Mouse (Mus musculus) stomach, embryonic 16.5 days (tissue): ENCODE data around the gene Nf2. TPM values are rescaled to one million over a fixed set of nuclear protein-coding genes. Genes with fewer than 3 reads are reported as not detected.

ENCODE experiments used
- ATAC-seq: fragments of 200-750 bp; cut with Nextera tagmentation; 2 replicates; pipeline ENCODE4 v1.8.0; 2017; ENCODE audit warnings: moderate number of reproducible peaks, moderate TSS enrichment; ENCODE audit not compliant: insufficient read depth, low FRiP score
- H3K27ac ChIP-seq: fragments of 300-500 bp; sonication (generic); 2 replicates; pipeline ENCODE4 v1.5.1; 2014; ENCODE audit warnings: low read length
- H3K27me3 ChIP-seq: fragments of 300-500 bp; sonication (generic); 2 replicates; pipeline ENCODE4 v1.6.1; 2014; ENCODE audit warnings: low read length, control low read depth, mixed read lengths; ENCODE audit not compliant: control insufficient read depth, insufficient read depth
- H3K36me3 ChIP-seq: fragments of 300-500 bp; sonication (generic); 2 replicates; pipeline ENCODE4 v1.6.1; 2014; ENCODE audit warnings: low read length; ENCODE audit not compliant: control insufficient read depth, insufficient read depth
- H3K4me1 ChIP-seq: fragments of 300-500 bp; sonication (generic); 2 replicates; pipeline ENCODE4 v1.6.1; 2014; ENCODE audit warnings: low read length, control low read depth, mixed read lengths; ENCODE audit not compliant: control insufficient read depth, insufficient read depth
- H3K4me2 ChIP-seq: fragments of 300-500 bp; sonication (generic); 2 replicates; pipeline ENCODE4 v1.6.1; 2014; ENCODE audit warnings: low read depth, low read length, mixed read lengths
- H3K4me3 ChIP-seq: fragments of 300-500 bp; sonication (generic); replicated peaks from 2 replicates; pipeline ENCODE4 v1.5.1; 2014; ENCODE audit warnings: mild to moderate bottlenecking, low read length
- H3K9ac ChIP-seq: fragments of 300-500 bp; sonication (generic); 2 replicates; pipeline ENCODE4 v1.6.1; 2014; ENCODE audit warnings: low read length
- H3K9me3 ChIP-seq: fragments of 300-500 bp; sonication (generic); replicated peaks from 2 replicates; pipeline ENCODE4 v1.6.1; 2016; ENCODE audit warnings: low read length, control low read depth; ENCODE audit not compliant: control insufficient read depth
- WGBS: fragments of 180-500 bp; shearing (Covaris S2); extraction: QIAGEN DNeasy Blood & Tissue Kit; methylation state at CpG from one replicate; pipeline ENCODE4 v1.1.7; 2014; 5-methylcytosine and 5-hydroxymethylcytosine counted together
- polyA plus RNA-seq: library from polyadenylated mRNA; unstranded; fragments of >200 nt; fragmentation: Nextera tagmentation; extraction: Ambion mirVana; gene quantifications from 2 replicates; pipeline ENCODE4 v1.2.1, GENCODE M21; 2015

Gene Nf2
- polyA plus RNA-seq, 1 experiment from 2014 or later: 39.6 TPM

- Histone ChIP-seq H3K9me3 (no peaks in the 10 kb centered on the region), H3K4me2 (no peak overlapping the region), H3K4me1 (no peaks in the 10 kb centered on the region), H3K9ac (no peak overlapping the region), H3K27ac (no peak overlapping the region), H3K36me3 (peaks cover 10% of the 10 kb centered on the region; the same call in 1 of the 2 replicates), H3K27me3 (no peaks in the 10 kb centered on the region), H3K4me3 (no peak overlapping the region)
- WGBS: 76% methylated on average over 3 of the region's 3 CpGs
- ATAC-seq: no peak
Measured at GRCm38 (mm10) chr11:4780927-4781326, 68.4 kb downstream of the Nf2 start.

- Histone ChIP-seq H3K27me3 (no peaks in the 10 kb centered on the region), H3K4me2 (no peak overlapping the region), H3K27ac (no peak overlapping the region), H3K36me3 (no peaks in the 10 kb centered on the region; the same call in 1 of the 2 replicates), H3K9me3 (no peaks in the 10 kb centered on the region), H3K4me3 (no peak overlapping the region), H3K9ac (no peak overlapping the region), H3K4me1 (no peaks in the 10 kb centered on the region)
- no peak for ATAC-seq
- 27% methylated on average over 3 of the region's 3 CpGs for WGBS
Measured at GRCm38 (mm10) chr11:4772925-4773324, 76.4 kb downstream of the Nf2 start.

DNA sequence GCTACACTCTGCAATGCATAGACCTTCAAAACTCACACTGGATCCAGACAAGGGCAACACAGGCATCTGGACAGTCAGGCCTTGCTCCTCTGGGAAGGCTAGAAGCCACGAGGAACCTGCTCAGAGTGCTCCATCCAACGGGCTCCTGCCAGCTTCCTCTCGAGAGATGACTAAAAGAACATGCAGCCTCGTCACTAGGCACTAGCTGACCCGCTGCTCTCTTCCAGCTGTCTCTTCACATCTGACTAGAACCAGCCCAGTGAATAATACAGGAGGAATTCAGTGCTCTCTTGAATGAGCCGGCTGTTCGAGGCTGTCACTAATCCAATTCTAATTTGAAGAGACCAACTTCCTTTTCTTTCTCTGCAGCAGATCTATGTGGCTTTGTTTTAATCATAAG is 77.6 kb downstream of the Nf2 start:
- Histone ChIP-seq H3K9ac (no peak overlapping the region), H3K4me3 (no peak overlapping the region)
- 70% methylated on average over 7 of the region's 7 CpGs for WGBS

DNA sequence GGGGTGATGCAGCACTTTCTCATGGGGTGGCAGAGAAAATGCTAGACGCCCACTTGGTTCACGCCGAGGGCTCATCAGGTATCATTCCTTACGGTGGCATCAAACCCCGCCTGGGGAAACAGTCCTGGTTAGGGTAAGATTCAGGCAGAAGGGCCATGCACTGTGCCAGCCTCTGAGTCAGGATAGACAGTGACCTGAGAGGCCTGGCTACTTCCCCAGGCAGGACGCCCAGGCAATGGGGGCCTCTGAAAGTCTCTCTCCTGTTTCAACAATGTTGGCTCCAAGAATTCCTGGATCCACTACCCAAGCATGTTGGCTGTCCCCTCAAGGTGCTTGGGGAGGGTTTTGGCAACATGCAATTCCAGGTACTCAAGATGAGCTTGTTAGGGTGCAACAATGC is 79.5 kb downstream of the Nf2 start:
- no peaks in the 10 kb centered on the region; the same call in 1 of the 2 replicates for H3K36me3 ChIP-seq
- H3K9me3 ChIP-seq: no peaks in the 10 kb centered on the region
- no peak overlapping the region for H3K9ac ChIP-seq
- no peaks in the 10 kb centered on the region for H3K27me3 ChIP-seq
- H3K4me3 ChIP-seq: no peak overlapping the region
- ATAC-seq: no peak
- H3K4me1 ChIP-seq: no peaks in the 10 kb centered on the region
- H3K27ac ChIP-seq: no peak overlapping the region
- H3K4me2 ChIP-seq: no peak overlapping the region
- 89% methylated on average over 6 of the region's 6 CpGs for WGBS

More for the DNA sequence above, 77.6 kb downstream of the Nf2 start:
- no peak overlapping the region for H3K27ac ChIP-seq
- no peaks in the 10 kb centered on the region for H3K27me3 ChIP-seq
- no peak for ATAC-seq
- H3K36me3 ChIP-seq: no peaks in the 10 kb centered on the region; the same call in 1 of the 2 replicates
- no peaks in the 10 kb centered on the region for H3K9me3 ChIP-seq
- H3K4me1 ChIP-seq: no peaks in the 10 kb centered on the region
- H3K4me2 ChIP-seq: no peak overlapping the region

DNA sequence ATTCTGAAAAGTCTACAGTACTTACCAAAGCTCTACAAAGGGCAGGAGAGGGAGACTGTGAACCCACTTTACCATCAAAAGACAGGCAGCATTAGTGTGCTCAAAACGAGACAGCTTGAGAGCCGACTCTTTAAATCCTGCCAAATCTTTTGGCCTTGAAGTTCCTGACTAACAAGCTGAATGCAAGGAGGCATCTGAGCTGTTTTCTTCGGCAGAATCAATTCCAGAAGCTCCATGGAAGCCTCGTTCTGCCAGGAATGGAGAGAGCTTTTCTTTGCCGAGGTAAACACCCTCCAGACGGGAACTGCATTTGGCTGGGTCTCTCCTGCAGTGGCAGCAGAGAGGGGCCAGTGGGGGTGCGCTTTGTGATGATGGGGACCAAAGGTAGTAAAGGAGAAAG is 80.0 kb downstream of the Nf2 start:
- Histone ChIP-seq H3K27ac (no peak overlapping the region), H3K4me3 (no peak overlapping the region), H3K9me3 (no peaks in the 10 kb centered on the region), H3K9ac (no peak overlapping the region), H3K27me3 (no peaks in the 10 kb centered on the region), H3K4me1 (no peaks in the 10 kb centered on the region), H3K4me2 (no peak overlapping the region), H3K36me3 (no peaks in the 10 kb centered on the region; the same call in 1 of the 2 replicates)
- ATAC-seq: no peak
- 74% methylated on average over 7 of the region's 7 CpGs for WGBS

DNA sequence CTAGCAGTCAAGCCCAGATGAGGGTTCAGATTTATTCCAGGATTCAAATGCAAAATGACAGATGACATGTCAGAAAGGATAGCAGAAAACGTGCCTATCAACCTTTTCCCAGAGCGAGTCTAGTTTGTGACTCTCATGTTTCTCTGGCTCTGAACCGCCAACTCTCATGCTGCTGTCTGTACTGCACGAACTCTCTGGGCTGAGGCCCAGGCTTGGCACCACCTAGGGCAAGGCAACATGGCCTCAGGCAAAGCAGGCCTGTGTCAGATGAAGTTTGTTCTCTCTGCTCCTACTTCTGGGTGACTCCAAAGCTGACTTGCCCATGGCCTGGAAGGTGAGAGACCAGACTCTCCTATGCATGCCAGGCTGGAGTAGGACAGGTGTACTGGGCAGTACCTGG is 80.9 kb downstream of the Nf2 start:
- no peak for ATAC-seq
- no peak overlapping the region for H3K4me3 ChIP-seq
- no peak overlapping the region for H3K9ac ChIP-seq
- no peaks in the 10 kb centered on the region for H3K9me3 ChIP-seq
- H3K36me3 ChIP-seq: no peaks in the 10 kb centered on the region; the same call in 1 of the 2 replicates
- WGBS: 81% methylated on average over 4 of the region's 4 CpGs
- H3K4me1 ChIP-seq: no peaks in the 10 kb centered on the region
- no peak overlapping the region for H3K27ac ChIP-seq
- H3K4me2 ChIP-seq: no peak overlapping the region
- no peaks in the 10 kb centered on the region; the same call in 1 of the 2 replicates for H3K27me3 ChIP-seq

GRCm38 (mm10) chr11:4764476-4764875 is 84.9 kb downstream of the Nf2 start:
- Histone ChIP-seq H3K27me3 (peaks cover 3% of the 10 kb centered on the region), H3K9ac (no peak overlapping the region), H3K27ac (no peak overlapping the region), H3K36me3 (no peaks in the 10 kb centered on the region), H3K4me3 (no peak overlapping the region), H3K4me1 (no peaks in the 10 kb centered on the region), H3K9me3 (no peaks in the 10 kb centered on the region), H3K4me2 (no peak overlapping the region)
- no peak for ATAC-seq
- WGBS: 50% methylated on average over 5 of the region's 5 CpGs

GRCm38 (mm10) chr11:4763631-4764030 is 85.7 kb downstream of the Nf2 start:
- H3K4me1 ChIP-seq: no peaks in the 10 kb centered on the region
- H3K27me3 ChIP-seq: peaks cover 3% of the 10 kb centered on the region
- H3K4me3 ChIP-seq: no peak overlapping the region
- no peak overlapping the region for H3K27ac ChIP-seq
- H3K9me3 ChIP-seq: no peaks in the 10 kb centered on the region
- no peak for ATAC-seq
- H3K4me2 ChIP-seq: no peak overlapping the region
- H3K36me3 ChIP-seq: no peaks in the 10 kb centered on the region
- WGBS: 11% methylated on average over 5 of the region's 5 CpGs
- H3K9ac ChIP-seq: no peak overlapping the region

DNA sequence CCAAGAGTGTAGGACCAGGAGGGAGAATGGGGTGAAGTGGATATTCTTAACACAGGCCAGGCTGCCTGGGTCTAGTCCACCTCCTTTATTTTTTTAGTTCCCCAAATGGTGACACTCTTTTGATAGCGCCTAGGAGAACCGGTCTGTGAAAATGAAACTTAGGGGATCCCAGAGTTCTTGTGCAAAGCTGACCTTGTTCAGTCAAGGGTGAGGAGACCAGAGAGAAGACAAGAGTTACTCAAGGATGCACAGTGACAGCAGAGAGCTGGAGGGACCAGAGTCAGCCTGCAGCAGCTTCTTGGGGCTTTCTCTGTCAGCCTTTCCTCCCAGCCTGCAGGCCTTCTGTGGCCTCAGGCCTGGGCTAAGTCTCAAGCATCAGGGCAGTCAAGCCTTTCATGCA is 86.8 kb downstream of the Nf2 start:
- peaks cover 3% of the 10 kb centered on the region for H3K27me3 ChIP-seq
- H3K9ac ChIP-seq: no peak overlapping the region
- no peaks in the 10 kb centered on the region for H3K4me1 ChIP-seq
- no peaks in the 10 kb centered on the region for H3K36me3 ChIP-seq
- H3K27ac ChIP-seq: no peak overlapping the region
- no peak overlapping the region for H3K4me3 ChIP-seq
- ATAC-seq: no peak
- WGBS: 17% methylated on average over 2 of the region's 2 CpGs
- no peak overlapping the region for H3K4me2 ChIP-seq
- H3K9me3 ChIP-seq: no peaks in the 10 kb centered on the region

DNA sequence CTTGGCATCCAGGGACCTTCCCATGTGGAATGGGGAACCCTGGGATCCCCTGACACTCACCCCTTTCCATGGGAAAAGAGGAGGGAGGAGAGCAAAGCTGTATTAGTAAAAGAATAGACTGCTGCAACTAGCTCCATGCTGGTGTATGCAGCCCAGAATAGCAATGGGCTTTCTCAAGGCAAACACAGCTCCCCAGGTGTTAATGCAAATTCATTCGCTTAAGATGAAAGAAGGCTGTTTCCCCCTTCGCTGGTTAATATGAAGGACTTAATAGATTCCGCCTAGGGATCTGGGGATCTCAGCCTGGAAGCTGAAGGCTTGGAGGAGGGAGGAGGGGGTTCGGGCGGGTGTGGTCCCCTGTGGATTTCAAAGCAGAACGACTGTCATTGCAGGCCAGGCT is 87.3 kb downstream of the Nf2 start:
- Histone ChIP-seq H3K9ac (no peak overlapping the region), H3K4me1 (no peaks in the 10 kb centered on the region), H3K36me3 (no peaks in the 10 kb centered on the region), H3K27me3 (peaks cover 3% of the 10 kb centered on the region), H3K27ac (no peak overlapping the region), H3K4me2 (no peak overlapping the region), H3K4me3 (no peak overlapping the region), H3K9me3 (no peaks in the 10 kb centered on the region)
- no peak for ATAC-seq
- 16% methylated on average over 6 of the region's 6 CpGs for WGBS
